Mouse (Mus musculus) embryo, embryonic 9.5 days (tissue): ENCODE data around the gene Thyn1.

ENCODE experiments used
- DNase-seq: peaks from one replicate; pipeline ENCODE4 v3.0.0-alpha.2; 2017; ENCODE audit errors: extremely low spot score

The Thyn1 gene

GRCm38 (mm10) chr9:26999461-27000395 is at the start of gene Thyn1, which contains the start of gene Acad8:
TSS of gene Thyn1 (plus strand) at chr9:26999710.
TSS of gene Acad8 (minus strand) at chr9:26999566.
- peak; percentile 94 for DNase-seq

GRCm38 (mm10) chr9:26977754-26978153 is 21.8 kb upstream of the Thyn1 start:
- DNase-seq: no peak

DNA sequence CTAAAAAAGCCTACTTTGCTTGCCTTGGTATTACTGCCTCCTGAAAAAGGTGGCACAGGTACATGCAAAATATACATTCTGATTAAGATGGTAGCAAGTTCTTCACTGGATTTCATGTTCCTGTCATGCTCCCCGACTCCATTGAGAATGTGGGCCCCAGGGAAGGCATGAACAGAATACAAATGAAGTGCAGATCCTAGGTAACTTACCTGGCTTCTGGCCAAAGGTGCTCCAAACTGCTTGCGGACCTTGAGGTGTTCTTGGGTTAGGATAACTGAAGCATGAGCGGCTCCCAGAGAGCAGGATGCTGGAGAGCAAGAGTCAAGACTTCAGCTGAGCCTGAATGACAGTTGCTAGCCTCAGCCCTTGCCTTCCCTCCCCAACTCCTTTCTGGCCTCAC is 20.7 kb upstream of the Thyn1 start:
- DNase-seq: no peak

DNA sequence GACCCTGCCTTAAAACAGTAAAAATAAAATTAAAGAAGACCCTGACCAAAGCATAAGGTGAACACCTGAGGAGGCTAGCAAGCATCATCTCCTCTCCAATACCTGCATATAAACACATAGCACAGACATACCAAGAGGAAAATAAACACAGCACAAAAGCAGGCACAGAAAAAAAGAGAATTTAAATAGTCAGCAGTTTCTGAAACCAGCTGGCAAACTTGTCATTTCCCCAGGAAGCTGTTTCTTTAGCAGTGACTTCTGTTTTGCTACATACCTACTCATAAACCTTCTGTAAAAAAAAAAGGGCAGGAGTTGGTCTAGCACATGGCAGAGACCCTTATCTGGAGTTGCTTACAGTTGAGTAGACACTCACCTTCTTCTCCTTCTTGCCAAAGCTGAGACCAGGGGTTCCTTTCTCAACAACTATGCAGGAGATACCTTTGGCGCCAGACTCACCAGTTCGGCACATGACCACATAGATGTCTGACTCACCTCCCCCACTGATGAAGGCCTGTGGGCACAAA is 14.4 kb upstream of the Thyn1 start:
- DNase-seq: no peak

GRCm38 (mm10) chr9:26985668-26986277 is 13.7 kb upstream of the Thyn1 start:
- no peak for DNase-seq

- no peak for DNase-seq
Observed at GRCm38 (mm10) chr9:26990181-26990580, 9.3 kb upstream of the Thyn1 start.

- DNase-seq: no peak
Observed at GRCm38 (mm10) chr9:26993118-26993517, 6.4 kb upstream of the Thyn1 start.

DNA sequence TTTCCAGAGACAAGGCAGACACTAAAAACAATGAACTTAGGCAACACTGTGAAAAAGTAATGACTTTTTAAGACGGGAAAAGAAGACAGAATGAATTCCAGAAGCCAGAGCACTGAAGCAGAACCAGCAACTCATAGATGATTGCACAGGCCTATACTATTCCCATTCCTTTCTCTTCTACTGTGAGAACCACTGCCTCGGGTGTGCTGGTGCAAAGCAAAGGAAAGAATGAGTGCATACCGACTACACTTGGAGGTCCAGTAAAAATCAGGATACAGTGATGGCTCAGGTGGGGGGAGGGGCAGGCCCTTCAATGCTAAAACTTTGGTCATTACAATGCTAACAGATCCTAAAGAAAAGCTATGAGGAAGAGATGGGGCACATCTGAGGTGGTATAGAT is 5.6 kb upstream of the Thyn1 start:
- no peak for DNase-seq

DNA sequence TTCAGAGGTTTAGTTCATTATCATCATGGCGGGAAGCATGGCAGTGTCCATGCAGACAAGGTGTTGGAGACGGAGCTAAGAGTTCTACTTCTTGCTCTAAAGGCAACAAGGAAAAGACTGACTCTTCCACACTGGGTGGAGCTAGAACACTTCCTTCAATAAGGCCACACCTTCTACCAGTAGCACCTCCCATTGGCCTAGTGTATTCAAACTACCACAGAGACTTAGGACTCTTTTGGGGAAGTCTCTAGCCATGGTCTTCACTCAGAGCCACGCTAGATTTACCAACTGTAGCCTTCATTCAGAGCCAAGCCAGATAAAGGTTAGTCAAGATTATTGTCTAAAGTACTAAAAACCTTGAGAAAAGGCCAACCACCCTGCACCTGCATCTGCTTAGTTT is 2.4 kb upstream of the Thyn1 start:
- DNase-seq: no peak

DNA sequence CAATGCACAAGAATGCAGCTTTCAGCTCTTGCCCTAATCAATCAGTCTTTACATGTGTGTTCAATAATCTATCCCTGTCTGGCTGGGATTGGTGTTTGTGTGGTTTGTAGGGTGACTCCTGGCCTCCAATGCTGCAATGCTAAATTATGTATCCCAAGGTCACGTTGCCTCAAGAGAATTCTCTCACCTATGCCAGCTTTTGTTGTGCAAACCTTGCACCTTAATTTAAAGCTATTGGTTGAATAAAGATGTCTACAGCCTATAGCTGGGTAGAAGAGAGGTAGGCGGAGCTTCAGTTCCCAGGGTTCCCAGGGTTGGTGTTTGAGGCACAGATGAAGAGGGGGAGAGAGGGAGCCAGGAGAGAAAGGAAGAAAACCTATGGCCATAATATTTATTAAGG is 2.0 kb upstream of the Thyn1 start:
- no peak for DNase-seq

DNA sequence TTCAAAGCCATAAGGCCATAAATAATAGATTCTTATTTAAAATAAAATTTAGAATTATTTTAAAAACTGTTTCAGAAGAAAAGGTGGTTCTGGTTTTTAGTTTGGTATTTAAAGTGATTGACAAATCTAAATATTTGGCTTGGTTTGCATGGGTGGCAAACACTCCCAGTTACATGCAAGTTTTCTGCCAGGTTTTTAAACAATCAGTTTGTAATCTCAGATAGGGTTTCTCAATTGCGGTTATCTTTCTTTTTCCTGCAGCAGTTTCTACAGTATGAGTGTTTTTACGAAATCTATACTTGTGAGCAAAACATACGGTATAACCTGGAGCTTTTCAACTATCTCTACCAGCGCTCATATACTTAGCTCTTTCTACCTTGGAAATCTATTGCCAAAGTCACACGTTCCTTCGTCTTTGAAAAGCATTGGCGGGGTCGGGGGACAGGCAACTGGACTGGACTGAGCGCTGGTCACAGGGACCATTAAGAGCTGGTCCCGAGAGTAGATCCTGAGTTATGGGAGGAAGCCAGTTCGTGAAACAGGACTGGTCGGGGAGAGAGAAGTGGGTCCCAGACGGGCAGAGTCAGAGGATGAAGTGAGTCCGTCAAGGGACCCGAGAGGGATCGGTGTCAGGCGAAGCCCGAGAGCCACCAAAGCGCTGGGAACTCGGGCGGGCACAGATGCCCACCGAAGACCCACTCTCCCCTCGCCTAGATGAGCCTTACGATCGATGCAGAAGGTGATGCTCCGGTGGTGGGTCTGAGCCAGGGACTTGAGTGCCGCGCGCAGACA is 645 bp upstream of the Thyn1 start:
- DNase-seq: no peak

GRCm38 (mm10) chr9:27005231-27005630 is 5.7 kb downstream of the Thyn1 start:
- no peak for DNase-seq

- DNase-seq: no peak
Observed at GRCm38 (mm10) chr9:27005933-27006332, 6.4 kb downstream of the Thyn1 start.

DNA sequence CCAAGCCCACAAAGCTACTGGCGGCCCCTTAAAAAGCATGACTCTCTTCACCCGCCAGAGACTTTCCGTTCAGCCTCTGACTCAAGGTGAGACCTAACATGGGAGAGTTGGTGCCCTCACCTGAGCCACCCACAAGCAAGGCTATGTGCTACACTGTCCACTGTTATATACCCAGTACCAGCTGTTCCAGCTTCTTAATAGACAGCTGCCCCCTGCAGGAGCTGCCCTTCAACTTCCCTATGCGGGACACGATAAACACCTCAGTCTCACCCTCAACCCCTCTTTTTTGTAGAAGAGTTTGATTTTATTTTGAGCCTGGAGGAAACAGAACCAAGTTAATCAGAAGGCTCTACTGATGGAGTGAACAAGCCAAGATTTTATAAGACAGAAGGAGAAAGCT is 7.4 kb downstream of the Thyn1 start:
- DNase-seq: no peak

DNA sequence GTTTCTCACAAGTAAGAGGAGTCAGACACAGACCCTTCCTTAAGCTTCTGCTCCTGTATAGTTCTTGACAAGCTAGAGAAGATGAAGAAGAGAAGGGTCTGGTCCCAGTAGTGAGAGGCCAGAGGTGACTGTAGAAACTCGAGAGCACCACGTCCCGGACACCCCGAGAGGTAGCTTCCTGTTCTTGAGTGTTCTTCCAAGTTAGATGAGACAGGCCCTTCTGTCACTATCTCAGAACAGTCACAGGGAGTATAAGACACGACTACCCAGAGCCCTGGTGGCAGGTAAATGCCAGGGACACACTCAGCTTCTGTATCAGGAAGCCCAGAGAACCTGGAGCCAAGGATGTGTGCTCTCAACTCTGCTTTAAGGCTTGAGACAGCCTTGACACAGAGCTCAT is 9.7 kb downstream of the Thyn1 start:
- DNase-seq: no peak

DNA sequence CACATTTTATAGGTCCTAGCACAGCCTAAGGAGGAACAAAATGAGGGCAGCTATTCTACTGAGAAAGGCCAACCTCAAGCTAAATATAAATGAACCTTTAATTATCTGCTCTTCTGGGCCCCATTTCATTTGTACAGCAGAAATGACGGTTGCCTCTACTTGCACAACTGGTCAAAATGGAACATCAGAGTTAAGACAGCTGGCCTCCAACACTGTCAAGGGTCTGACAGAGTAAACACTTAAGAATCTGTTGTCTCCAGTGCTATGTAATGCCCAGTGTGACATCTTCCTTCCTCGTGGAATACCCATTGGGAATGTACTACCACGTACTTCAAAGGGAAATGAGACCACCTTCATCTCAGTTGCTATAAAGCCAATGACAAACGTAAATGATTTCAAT is 12.1 kb downstream of the Thyn1 start:
- DNase-seq: no peak

- DNase-seq: no peak
Observed at GRCm38 (mm10) chr9:27018961-27019360, 19.5 kb downstream of the Thyn1 start.

GRCm38 (mm10) chr9:27023681-27024080 is 24.2 kb downstream of the Thyn1 start:
- no peak for DNase-seq

DNA sequence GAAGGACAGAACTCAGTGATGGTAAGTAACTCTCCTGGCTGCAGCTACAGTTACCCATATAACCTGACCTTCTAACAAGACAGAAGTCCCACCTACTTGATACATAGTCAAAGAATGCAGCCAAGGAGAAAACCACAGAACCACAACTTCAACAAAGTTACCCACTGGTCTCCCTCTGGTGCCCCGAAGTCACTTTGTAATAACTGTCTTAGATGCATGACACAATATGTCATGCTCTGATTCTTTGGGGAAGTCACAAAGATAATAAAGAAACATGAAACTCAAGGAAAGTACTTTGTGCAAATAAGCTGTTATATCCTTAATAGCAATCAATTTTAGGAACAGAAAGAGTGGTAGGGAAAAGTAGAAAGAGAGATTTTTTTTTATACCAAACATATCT is 27.2 kb downstream of the Thyn1 start:
- DNase-seq: no peak

DNA sequence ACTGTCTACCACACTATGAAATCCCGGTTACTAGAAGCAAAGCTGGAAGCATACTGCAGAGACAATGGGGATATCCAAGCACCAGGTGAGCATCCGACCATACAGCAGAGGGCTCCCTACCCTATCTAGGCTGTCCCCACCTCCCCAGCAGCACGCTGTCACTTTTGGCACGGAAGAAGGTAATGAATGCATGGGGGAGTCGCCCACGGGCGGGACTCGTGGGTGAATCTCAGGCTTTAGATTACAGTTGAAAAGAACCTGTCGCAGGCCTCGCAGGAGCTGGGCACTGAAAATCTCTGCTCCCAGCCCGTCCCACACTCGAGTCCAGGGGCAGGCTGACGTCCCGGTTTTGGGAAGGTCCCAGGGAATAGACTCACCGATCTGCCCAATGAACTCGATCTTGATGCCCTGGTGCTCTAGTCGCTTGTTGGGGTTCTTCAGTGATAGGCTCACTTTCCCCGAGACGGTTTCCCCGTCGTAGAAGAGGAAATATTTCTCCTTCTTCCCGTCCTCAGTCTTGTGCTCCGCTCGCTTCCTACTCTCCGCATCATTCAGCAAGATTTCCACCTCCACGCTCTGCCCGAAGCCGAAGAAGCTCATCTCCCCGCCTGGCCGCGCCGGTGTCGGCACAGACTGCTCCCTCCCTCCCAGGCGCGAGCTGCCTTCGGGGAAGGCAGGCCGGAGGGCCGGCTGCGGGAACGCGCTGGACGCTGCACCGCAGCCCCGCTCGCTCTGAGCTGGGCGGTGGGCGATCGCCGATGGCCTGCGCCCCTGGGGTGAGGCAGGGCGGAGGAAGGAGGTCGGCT is 29.7 kb downstream of the Thyn1 start:
- DNase-seq: peak; percentile 35
